Mouse (Mus musculus): ENCODE measurements at regions not wholly inside any gene's neighbourhood (a gene's known extent, or its start where the extent isn't known, plus 50 kb on each side); places are given as distances from the start of the nearest gene placed in this dataset.
A peak's percentile ranks its signal among the peaks of the same experiment; 100 is the strongest.
"Not testable (repeated sequence)": the region's sequence is repeated elsewhere in the genome, so short reads cannot be mapped to it uniquely, and the experiment has no call there.

- DNase-seq (ENCODE audit: low spot score in 2 of 2); intact Hi-C loops (cut with DNase I): not testable (repeated sequence)
Observed at GRCm38 (mm10) chr16:8914183-8914582, 84.3 kb downstream of the 1810013L24Rik start.

- peak; percentile 17 to 54 for DNase-seq (ENCODE audit: low spot score in 2 of 2)
- intact Hi-C loops (cut with DNase I): no loop called here
Observed at GRCm38 (mm10) chr16:8916091-8916490, 86.2 kb downstream of the 1810013L24Rik start.

DNA sequence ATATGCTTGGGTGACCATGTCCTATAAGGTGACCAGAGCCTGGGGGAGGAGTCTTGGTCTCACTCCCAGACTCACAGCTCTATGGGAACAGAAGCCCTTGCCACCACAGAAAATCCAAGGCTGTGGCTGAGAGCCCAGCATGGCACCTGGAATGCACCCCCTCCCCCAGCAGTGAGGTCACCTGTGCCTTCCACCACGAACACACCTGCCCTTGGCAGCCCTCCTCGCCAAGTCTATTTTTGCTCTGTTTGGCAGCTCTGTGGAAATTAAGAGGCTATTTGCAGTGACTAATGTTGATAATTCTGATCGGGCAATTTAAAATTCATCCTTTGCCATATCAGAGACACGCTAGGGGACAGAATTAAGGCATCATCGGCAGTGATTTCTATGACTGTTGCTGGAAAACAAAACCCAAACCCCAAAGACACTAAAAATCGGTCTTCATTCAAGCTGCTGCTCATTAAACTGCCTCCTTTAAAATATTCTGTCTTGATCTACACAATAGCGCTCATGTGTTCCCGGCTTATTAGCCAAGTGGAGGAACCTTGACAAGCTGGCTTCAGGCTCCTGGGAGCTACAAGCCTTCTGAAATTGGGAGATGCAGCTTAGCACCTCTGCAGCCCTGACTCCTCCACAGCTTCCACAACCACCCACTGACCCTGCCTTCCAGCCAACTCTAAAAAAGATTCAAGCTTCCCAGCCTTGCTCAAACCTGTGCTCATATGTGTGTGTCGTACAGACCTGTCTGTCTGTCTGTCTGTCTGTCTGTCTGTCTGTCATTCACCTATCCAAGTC is 89.0 kb downstream of the 1810013L24Rik start:
- DNase-seq (ENCODE audit: low spot score in 2 of 2): no peak
- intact Hi-C loops (cut with DNase I): no loop called here

GRCm38 (mm10) chr16:8924732-8925131 is 94.8 kb downstream of the 1810013L24Rik start:
- intact Hi-C loops (cut with DNase I): no loop called here
- DNase-seq (ENCODE audit: low spot score in 2 of 2): no peak

DNA sequence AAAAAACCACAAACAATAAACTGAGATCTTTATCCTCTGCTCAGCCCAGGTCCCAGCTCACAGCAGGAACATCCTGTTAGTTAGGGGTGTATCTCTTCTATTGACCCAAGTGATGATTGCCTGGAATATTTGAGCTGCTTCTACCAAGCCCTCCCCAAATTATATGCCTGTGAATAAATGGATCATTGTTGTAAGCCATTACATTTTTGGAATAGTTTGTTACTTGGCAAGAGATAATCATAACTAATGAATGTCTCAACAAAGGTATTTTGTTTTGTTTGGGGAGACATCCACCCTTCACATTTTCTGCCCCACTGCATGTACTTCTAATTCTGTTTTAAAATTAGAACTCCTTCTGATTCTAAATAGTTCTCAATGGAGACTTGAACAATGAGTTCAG is 102.1 kb downstream of the 1810013L24Rik start:
- DNase-seq (ENCODE audit: low spot score in 2 of 2): no peak
- intact Hi-C loops (cut with DNase I): no loop called here

DNA sequence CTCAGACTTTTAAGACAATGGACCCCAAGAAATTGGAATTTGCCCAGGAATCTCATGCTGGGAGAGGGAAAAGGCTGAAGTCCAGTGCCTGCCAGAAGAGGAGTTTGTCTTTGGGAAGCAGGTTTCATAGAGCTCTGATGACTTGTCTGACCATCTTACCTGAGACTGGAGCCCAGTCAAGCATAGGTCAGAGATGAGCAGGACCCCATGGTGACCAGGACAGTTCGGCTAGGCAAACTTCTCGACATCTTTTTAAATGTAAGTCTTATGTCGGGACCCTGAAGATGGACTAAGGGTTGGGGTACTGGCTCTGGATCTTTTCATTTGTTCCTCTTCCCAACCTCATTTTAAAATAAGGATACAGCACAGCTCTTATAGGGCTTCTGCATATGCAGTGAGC is 103.2 kb downstream of the 1810013L24Rik start:
- no peak for DNase-seq (ENCODE audit: low spot score in 2 of 2)
- intact Hi-C loops (cut with DNase I): no loop called here

- no peak for DNase-seq (ENCODE audit: low spot score in 2 of 2)
- intact Hi-C loops (cut with DNase I): no loop called here
Observed at GRCm38 (mm10) chr16:8936446-8936845, 106.5 kb downstream of the 1810013L24Rik start.

DNA sequence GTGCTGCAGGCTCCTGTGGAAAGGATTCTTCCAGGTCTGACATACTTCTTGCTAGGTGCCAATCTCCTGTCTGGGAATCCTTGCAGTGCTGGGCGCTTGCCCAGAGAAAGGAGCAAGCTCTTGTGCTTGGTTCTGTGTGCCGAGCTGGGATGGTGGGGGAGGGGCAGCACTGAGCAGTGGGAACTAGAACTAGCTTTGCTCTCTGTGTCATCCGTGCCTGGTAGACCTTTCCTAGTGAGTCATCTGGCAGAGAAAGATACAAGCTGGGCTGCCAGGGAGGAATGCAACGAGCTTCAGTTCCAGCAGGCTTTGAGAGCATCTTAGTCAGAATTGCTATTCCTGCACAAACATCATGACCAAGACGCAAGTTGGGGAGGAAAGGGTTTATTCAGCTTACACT is 108.6 kb downstream of the 1810013L24Rik start:
- intact Hi-C loops (cut with DNase I): no loop called here
- DNase-seq (ENCODE audit: low spot score in 2 of 2): peak; percentile 72 to 86

- intact Hi-C loops (cut with DNase I): no loop called here
- DNase-seq (ENCODE audit: low spot score in 2 of 2): no peak
Observed at GRCm38 (mm10) chr16:8939136-8939535, 109.2 kb downstream of the 1810013L24Rik start.

GRCm38 (mm10) chr16:8944412-8945102 is 114.7 kb downstream of the 1810013L24Rik start:
- no peak for DNase-seq (ENCODE audit: low spot score in 2 of 2)
- intact Hi-C loops (cut with DNase I): no loop called here

GRCm38 (mm10) chr16:8947846-8948245 is 117.9 kb downstream of the 1810013L24Rik start:
- intact Hi-C loops (cut with DNase I): no loop called here
- no peak for DNase-seq (ENCODE audit: low spot score in 2 of 2)

GRCm38 (mm10) chr16:8951156-8951899 is 121.4 kb downstream of the 1810013L24Rik start:
- intact Hi-C loops (cut with DNase I): no loop called here
- no peak for DNase-seq (ENCODE audit: low spot score in 2 of 2)

DNA sequence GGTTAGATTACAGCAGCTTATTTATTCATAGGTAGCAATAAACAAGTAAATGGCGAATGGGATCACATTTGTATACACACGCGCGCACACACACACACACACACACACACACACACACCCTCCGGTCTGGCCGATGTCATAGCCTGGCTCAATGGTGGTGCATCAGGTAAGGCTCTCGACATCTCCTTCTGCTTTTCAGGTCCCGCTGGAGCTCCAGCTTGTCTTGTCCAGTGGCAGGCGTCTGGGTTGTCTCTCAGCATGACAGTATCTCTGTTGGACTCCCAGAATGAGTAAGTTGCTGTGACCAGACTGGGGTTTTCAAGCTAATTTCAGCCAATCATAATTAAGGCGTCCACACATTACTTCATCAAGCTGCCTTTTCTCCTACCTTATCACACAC is 131.8 kb downstream of the 1810013L24Rik start:
- no peak for DNase-seq (ENCODE audit: low spot score in 2 of 2)

DNA sequence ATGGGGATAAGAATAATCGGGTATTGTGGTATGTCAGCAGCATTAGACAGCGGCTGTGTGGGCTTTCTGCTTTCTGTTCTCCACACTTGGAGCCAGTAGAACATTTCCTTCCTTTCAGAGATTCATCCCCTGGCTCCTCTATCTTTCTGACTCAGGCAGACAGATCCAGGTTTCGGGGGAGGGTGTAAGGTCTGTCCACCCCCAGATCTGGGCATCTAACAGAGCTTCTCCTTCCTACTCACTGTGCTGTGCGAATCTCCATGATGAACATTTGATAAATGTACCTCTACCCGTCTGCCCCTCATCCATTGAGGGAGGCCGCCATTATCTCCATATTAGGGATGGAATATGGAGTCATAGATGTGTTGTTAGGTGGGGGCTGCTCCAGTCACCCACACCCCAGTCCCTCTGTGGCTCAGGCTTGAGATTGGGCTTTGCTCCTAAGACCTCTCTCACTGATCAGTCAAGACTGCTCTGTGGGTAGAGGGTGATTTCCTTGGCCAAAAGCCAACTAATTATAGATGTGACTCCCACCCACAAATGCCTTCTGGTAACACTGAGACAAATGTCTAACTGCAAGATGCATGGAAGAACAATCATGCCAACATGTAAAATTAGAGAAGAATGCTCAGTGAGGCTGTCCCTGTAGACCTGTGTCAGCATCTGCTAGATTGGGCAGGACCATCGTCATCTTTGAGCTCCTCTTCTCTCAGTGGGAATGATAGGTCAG is 163.8 kb downstream of the 1810013L24Rik start:
- DNase-seq (ENCODE audit: low spot score in 2 of 2): peak; percentile 58 to 75
- intact Hi-C loops (cut with DNase I): no loop called here

More for the DNA sequence above, 131.8 kb downstream of the 1810013L24Rik start:
- intact Hi-C loops (cut with DNase I): no loop called here

DNA sequence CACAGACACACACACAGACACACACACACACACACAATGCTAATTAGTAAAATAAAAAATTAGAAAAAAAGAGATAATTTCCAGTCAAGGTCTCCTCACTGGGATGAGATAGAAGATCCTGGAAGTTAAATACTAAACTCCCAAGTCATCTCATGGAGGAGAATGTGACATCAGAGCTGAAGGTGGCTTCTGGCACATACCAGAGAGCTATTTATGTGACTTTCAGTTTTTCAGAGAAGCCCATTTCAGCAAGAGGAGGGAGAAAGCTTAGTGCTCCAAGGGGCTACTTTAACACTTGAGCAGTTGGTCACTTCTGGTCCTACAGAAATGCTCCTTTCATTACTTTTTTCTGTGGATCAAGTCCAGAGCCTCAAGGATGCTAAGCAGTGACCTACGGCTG is 164.6 kb downstream of the 1810013L24Rik start:
- intact Hi-C loops (cut with DNase I): no loop called here
- DNase-seq (ENCODE audit: low spot score in 2 of 2): no peak

GRCm38 (mm10) chr16:8997250-8997649 is 167.3 kb downstream of the 1810013L24Rik start:
- DNase-seq (ENCODE audit: low spot score in 2 of 2): no peak
- intact Hi-C loops (cut with DNase I): loop anchor here (5.0 kb wide), 1 partner anchor 115 kb away; no protein-coding TSS in a partner anchor

GRCm38 (mm10) chr16:9004012-9004411 is 174.1 kb downstream of the 1810013L24Rik start:
- peak; percentile 67 to 76 for DNase-seq (ENCODE audit: low spot score in 2 of 2)
- intact Hi-C loops (cut with DNase I): loop anchor here (10.0 kb wide), 1 partner anchor 1061 kb away; no protein-coding TSS in a partner anchor

DNA sequence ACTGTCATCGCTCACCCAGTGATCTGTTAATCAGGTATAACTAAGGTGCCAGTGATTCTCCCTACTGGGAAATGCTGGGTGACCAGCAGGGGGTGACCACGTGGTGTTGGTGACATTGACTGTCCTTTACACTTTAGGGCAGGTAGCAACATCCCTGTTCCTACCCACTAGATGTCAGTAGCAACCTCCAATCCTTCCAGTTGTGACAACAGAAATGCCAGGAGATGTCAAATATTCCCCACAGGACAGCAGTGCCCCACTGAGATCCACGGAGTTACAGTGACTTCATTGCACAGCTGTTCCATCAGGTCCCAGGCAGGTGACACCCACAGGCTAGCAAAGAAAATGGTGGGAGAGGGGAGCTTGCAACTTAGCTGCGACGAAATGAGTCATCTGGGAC is 176.0 kb downstream of the 1810013L24Rik start:
- intact Hi-C loops (cut with DNase I): loop anchor here (10.0 kb wide), 1 partner anchor 1059 kb away; no protein-coding TSS in a partner anchor
- DNase-seq (ENCODE audit: low spot score in 2 of 2): no peak

DNA sequence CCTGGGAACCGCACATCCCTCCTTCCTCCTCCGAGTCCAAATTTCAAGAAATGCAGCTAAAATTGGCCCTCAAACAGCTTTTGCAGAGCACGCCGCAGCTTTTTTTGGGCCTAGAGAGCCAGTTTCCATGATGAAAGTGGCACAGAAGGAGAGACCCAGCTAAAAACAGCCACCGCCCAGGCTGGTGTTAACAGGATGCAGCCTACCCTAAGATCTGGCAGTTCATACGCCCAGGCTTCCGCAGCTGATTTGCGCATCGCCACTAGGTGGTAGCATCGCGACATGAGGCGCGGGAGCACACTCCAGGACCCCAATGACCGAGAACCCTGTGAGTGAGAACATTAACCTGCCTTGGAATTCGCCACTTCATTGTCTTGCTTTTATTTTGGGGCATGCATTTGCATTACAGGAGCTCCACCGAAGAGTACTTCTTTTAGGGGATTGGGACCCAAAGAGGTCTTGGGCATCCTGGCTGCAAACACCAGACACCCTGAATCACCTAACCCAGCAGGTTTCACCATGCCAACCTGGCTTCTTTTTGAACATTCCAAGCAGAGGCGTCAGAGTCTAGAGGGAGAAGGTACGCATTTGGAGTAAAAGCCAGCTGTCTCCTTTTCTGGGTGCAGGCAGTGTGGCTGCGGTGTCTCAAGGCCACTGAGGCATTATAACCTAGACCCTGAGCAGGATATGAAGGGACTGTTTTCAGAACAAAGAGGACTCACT is 179.6 kb downstream of the 1810013L24Rik start:
- intact Hi-C loops (cut with DNase I): loop anchor here (1.0 to 10.0 kb wide), 3 partner anchors 445 to 1055 kb away; no protein-coding TSS in a partner anchor
- DNase-seq (ENCODE audit: low spot score in 2 of 2): peak; percentile 95

All from left cerebral cortex, postnatal 14 days (tissue).